Mouse (Mus musculus): ENCODE data around the gene Gm20604. TPM values are rescaled to one million over a fixed set of nuclear protein-coding genes. Genes with fewer than 3 reads are reported as not detected.

Gm20604 gene
- polyA plus RNA-seq (2015; fragmentation: Illumina TruSeq; extraction: RNeasy Lipid Tissue Mini Kit (QIAGEN cat#74804); ENCODE audit: low read depth, low replicate concordance): 28.7 TPM

GRCm38 (mm10) chr12:102758403-102758756, at the start of gene Gm20604:
Gene Gm20604, minus strand, starts transcription at chr12:102758672.

GRCm38 (mm10) chr12:102757689-102758402, 626 bp downstream of the Gm20604 start, which contains the start of the genes Gm28051, Gon7 and Ubr7:
Gene Gm28051, minus strand, starts transcription at chr12:102757765.
Gene Gon7, minus strand, starts transcription at chr12:102757803.
Gene Ubr7, plus strand, starts transcription at chr12:102757967.

GRCm38 (mm10) chr12:102743589-102744574, 14.6 kb downstream of the Gm20604 start, which contains the start of the genes Moap1 and Tmem251:
Gene Moap1, minus strand, starts transcription at chr12:102743661.
Gene Tmem251, plus strand, starts transcription at chr12:102743762.

DNA sequence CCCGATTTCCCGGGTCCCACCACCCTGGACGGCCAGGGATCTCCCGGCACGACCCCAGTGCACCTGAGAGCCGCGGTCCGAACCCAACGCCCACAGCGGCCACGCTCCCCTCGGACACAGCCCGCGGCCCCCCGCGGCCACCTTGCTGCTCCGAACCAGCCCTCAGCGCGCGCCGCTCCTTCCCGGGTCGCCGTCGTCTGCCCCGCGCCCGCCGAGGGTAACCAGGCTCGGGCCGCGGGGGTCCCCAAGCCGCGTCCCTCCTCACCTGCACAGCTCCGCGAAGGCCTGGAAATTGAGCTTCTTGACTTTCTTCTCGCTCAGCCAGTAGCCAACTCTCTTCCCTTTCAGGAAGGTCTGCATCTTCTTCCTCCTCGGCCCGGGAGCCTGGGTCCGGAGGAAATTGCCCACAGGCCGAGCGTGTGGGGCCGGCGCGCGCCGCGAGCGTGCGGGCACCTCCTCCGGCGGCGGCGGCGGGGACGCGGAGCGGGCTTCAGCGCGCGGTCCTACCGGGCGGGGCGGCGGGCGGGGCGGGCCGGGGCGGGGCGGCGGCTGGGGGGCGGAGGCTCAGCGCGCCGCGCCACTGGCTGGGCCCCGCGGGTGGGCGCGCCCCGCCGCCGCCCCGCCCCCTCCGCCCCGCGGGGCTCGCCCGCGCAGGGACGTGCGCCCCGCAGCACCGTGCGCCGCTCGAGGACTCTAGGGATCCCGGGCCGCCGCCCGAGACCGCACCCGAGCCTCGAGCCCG, 53.8 kb downstream of the Gm20604 start, which contains the start of gene Itpk1:
Itpk1 (minus strand) TSS at position 474 of the 742 bp plus-strand sequence.

Other genes starting within 250 kb of the Gm20604 start
- 191 TPM for gene Chga, start 203.7 kb downstream of the Gm20604 start, polyA plus RNA-seq (2015; fragmentation: Illumina TruSeq; extraction: RNeasy Lipid Tissue Mini Kit (QIAGEN cat#74804); ENCODE audit: low read depth, low replicate concordance)
- gene Itpk1, start 53.7 kb downstream of the Gm20604 start, polyA plus RNA-seq (2015; fragmentation: Illumina TruSeq; extraction: RNeasy Lipid Tissue Mini Kit (QIAGEN cat#74804); ENCODE audit: low read depth, low replicate concordance): 45.3 TPM
- 40.9 TPM for gene Moap1, start 15.0 kb downstream of the Gm20604 start, polyA plus RNA-seq (2015; fragmentation: Illumina TruSeq; extraction: RNeasy Lipid Tissue Mini Kit (QIAGEN cat#74804); ENCODE audit: low read depth, low replicate concordance)
- gene Tmem251, start 14.9 kb downstream of the Gm20604 start, polyA plus RNA-seq (2015; fragmentation: Illumina TruSeq; extraction: RNeasy Lipid Tissue Mini Kit (QIAGEN cat#74804); ENCODE audit: low read depth, low replicate concordance): 5.4 TPM
- not detected for gene Gm28051, start 907 bp downstream of the Gm20604 start, polyA plus RNA-seq (2015; fragmentation: Illumina TruSeq; extraction: RNeasy Lipid Tissue Mini Kit (QIAGEN cat#74804); ENCODE audit: low read depth, low replicate concordance)
- 17.1 TPM for gene Gon7, start 869 bp downstream of the Gm20604 start, polyA plus RNA-seq (2015; fragmentation: Illumina TruSeq; extraction: RNeasy Lipid Tissue Mini Kit (QIAGEN cat#74804); ENCODE audit: low read depth, low replicate concordance)
- gene Ubr7, start 705 bp downstream of the Gm20604 start, polyA plus RNA-seq (2015; fragmentation: Illumina TruSeq; extraction: RNeasy Lipid Tissue Mini Kit (QIAGEN cat#74804); ENCODE audit: low read depth, low replicate concordance): 38.4 TPM
- 9.7 TPM for gene Btbd7, start 119.8 kb upstream of the Gm20604 start, polyA plus RNA-seq (2015; fragmentation: Illumina TruSeq; extraction: RNeasy Lipid Tissue Mini Kit (QIAGEN cat#74804); ENCODE audit: low read depth, low replicate concordance)
- gene Cox8c, start 140.6 kb upstream of the Gm20604 start, polyA plus RNA-seq (2015; fragmentation: Illumina TruSeq; extraction: RNeasy Lipid Tissue Mini Kit (QIAGEN cat#74804); ENCODE audit: low read depth, low replicate concordance): not detected
- 21.9 TPM for gene Unc79, start 190.2 kb upstream of the Gm20604 start, polyA plus RNA-seq (2015; fragmentation: Illumina TruSeq; extraction: RNeasy Lipid Tissue Mini Kit (QIAGEN cat#74804); ENCODE audit: low read depth, low replicate concordance)